Mouse (Mus musculus): ENCODE data around the gene Arl10.

DNA sequence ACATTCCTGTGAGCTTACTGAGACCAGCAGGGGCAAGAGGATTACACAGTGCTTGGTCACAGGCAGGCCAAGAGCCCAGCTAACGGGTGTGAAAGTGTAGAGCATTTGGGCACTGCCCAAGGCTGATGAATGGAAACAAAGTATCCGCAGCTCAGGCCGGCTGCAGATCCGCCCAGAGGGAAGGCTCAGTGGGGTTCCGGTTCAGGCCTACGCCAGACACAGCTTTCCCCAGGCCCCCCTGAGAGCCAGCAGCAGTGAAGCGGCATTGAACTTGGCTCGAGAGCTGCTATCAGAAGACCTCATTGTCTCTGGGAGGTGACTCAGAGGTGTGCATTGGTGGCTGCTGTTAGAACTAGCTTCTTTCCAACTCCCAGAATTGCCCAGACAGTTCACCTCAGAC is 33.9 kb downstream of the Arl10 start:
- TF ChIP-seq ETS1 (IDR thresholded peaks at IDR 0.05; ENCODE audit: low read depth, low read length) (no peak), POLR2A (IDR thresholded peaks at IDR 0.05; ENCODE audit: control insufficient read depth in 1 of 2, insufficient read depth in 1 of 2, low read depth in 1 of 2, low read length in 2 of 2, poor library complexity in 1 of 2) (no peak)
